Mouse (Mus musculus) cortical plate, adult 2 months (tissue): ENCODE results near the gene Arpc2.

Experiments used
- CTCF ChIP-seq: fragments of 200-500 bp; IDR thresholded peaks from 2 replicates; pipeline ENCODE4 v1.5.1; 2011; ENCODE audit warnings: mild to moderate bottlenecking, control low read depth, low read length; ENCODE audit not compliant: insufficient read depth; ENCODE audit errors: extremely low read depth
- POLR2A ChIP-seq: fragments of 200-500 bp; IDR thresholded peaks from 2 replicates; pipeline ENCODE4 v1.6.1; 2011; ENCODE audit warnings: mild to moderate bottlenecking, low read length, control low read depth; ENCODE audit not compliant: insufficient read depth; ENCODE audit errors: extremely low read depth

- TF ChIP-seq CTCF = no peak
- no peak for TF ChIP-seq POLR2A
Observed at GRCm38 (mm10) chr1:74268750-74269149, 32.9 kb downstream of the Arpc2 start.
